Mouse (Mus musculus): ENCODE results near the gene Limch1.

GRCm38 (mm10) chr5:66997600-66997930 is 251.9 kb downstream of the Limch1 start:
- no peak for TF ChIP-seq HCFC1 (IDR thresholded peaks at IDR 0.05; ENCODE audit: borderline replicate concordance, insufficient read depth, low read length)
- no peak for TF ChIP-seq MAFK (IDR thresholded peaks at IDR 0.05; ENCODE audit: insufficient read depth, low read depth, low read length)
- TF ChIP-seq ZNF384 (IDR thresholded peaks at IDR 0.05; ENCODE audit: low read depth, low read length): no peak
- TF ChIP-seq ZC3H11A (IDR thresholded peaks at IDR 0.05; ENCODE audit: borderline replicate concordance, low read depth, low read length): no peak
